Mouse (Mus musculus) CD4-positive, CD25-positive, alpha-beta regulatory T cell, adult 2 months (primary cell): ENCODE data around the gene Sh3bgrl2.

Source experiments
- DNase-seq: peaks from one replicate; pipeline ENCODE4 v3.0.0-alpha.2; 2012; ENCODE audit warnings: low read depth, low spot score

Sh3bgrl2 gene

DNA sequence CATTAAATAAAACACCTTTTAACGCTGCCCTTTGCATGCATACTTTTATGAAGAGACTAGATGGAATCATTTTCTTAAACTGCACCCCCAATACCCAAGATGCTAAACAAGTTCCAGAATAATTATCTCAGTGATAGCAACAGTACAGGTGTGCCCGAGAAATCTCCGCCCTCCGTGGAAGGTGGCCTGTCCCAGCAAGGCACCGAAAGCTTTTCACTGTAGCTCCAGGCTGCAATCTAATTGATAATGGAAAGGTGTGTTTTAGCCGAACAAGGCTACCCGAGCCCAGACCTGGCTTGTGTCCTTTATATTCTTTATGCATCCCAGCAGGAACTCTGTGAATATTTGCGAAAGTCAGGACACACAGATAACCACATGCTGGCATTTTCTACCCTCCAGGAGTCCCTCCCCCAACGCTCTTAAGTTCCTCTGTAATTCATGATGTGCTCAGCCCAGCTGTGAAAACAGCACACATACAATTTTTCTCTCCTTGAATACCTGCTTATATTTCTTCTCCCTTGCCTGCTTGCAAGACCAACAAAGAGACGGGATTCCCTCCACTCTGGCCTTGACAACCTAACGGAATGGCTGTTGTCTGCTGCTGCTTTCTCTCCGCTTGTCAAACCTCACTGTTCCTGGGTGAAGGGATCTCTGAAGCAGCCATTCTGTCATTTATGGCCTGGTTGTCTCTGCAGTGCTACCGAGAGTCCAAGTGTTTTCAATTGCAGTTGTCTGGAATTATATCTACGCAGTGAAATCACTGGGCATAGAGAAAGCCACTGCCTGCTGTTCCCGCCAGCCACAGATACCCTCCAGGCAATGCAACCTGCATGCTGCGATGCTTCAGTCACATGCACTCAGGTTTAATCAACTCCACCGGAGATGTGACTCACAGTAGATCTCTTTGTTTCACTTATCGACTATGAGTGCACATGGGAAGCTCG is 80.8 kb downstream of the Sh3bgrl2 start:
- DNase-seq = no peak

DNA sequence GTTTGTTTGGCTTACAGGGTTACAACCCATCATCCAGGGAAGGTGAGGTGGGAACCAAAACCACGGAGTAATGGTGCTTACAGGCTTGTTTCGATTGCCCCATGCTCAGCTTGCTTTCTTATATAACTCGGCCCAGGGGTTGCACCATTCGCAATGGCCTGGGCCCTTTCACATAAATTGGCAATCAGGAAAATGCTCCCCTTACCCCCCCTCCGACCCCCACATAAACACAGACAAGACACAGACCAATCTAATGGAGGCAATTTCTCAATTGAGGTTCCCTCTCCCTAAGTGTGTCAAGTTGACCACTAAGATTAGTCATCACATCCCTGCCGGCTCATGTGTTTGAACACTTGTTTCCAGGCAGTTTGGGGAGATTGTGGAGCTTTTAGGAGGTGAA is 82.2 kb downstream of the Sh3bgrl2 start:
- no peak for DNase-seq

DNA sequence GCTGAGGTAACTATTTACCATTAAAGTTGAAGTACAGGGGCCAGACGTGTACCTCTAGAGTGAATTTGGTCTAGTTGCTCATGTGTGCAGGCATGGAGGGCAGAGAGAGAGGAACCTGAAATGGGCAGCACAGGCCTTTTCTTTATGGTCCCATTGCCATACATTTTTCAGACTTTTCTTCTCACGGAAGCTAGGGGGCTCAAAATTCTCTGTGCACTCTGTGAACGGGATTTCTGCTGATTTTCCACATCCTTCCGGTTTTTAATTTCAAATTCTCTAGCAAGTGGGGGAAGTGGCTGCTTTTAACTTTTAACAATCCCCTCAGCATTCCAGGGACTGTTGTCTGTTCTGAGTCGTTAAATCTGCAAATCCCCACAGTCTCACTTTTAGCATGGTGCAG is 83.8 kb downstream of the Sh3bgrl2 start:
- DNase-seq = no peak

DNA sequence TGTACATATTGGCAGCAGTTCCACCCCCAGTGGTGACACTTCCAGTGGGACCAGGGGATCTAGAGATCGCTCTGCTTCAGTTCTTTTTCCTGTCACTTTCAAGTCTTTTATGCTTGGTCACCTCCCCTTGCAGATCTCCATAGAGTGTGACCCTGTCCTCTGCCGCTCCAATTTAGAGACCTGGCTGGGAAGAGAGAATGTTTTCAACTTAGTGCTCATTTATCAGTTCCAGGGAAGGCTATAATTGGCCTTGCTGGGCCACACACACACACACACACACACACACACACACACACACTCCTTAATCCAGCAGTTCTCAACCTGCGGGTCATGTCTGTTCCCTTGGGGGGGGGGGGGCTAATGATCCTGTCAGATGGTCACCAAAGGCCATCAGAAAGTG is 86.6 kb downstream of the Sh3bgrl2 start:
- no peak for DNase-seq

DNA sequence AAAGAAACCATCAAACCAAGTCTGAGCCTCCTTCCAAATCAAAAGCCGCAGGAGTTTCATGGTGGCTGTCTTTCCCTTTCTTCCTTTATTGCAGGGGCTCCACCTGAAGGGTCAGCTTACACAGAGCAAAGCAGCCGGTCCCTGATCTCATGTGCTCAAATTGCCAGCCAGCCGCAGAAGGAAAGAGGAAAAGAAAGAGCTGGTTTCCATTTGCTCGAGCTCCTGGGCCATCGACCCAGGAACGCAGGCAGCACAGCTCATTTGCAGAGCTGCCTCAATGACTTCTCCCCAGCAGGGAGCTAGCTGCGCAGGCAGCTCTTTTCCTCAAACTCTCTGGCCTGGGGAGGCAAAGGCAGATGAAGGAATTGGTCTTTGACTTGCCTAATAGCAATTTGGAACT is 87.9 kb downstream of the Sh3bgrl2 start:
- DNase-seq = no peak

DNA sequence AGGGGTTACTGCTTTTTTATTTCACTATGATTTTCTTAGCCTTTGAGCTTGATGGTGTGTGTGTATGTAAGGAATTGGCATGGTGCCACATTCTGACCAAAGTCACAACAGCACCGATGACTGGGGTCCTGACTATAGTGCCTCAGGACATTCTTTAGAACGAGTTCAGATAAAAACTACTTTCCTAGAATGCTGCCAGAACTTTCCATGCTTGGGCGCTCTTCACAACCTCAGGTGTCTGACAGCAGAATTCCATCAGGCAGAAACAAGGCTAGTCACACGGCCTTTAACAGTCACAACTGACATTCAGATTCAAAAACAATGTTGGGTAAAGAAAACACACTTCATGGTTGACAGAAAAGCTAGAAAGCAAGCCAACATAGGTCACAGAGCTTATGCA is 95.0 kb downstream of the Sh3bgrl2 start:
- DNase-seq = no peak

DNA sequence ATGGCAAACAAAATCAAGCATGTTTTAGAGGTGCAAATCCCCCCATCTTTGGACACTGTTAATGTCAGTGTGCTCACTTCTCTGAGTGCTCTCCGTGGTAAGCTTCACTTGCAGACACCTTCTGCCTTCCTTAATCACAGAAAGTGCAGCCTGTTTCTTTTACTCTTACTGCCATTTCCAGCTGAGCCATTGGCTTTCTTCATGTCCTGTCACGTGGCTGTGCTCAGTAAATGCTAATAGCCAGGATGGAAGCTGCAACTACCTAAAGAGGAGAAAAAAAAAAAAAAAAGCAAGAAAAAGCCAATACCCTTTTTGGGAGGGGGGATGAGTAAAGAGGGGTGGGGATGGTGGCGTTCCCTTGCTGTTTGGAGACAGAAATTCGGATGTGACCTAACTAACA is 95.7 kb downstream of the Sh3bgrl2 start:
- DNase-seq = no peak

DNA sequence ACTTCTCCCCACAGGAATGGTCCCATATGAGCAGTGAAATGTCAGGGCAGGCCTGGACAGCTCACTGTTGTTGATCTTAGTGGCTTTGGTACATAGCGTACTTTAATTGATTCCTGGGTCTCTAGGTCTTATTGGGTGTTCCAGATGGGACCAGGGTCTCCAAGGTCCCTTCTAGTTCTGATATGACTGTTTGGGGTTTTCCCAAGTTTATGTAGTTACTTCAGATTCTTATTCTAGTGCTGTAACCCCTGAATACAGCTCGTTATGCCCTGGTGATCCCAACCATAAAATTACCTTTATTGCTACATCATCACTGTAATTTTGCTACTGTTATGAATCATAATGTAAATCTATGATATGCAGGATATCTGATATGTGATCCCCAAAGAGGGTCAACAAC is 98.1 kb downstream of the Sh3bgrl2 start:
- DNase-seq = no peak

DNA sequence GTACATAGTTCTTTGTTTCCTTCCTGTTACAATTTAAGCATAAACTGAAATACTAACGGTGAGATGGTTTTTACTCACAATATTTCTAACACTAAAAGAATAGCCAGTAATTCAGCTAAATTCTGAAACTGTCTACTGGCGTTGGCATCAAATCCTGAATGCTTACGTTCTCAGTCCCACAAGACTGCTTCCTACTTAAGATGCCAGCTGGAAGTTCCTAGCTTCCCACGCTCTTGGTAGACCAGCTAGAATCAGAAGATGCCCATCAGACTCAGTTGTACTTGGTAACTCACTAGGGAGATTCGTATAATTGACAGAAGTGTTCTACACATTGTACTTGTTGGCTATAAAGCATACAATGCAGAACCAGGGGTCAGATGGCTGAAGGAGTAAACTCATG is 98.6 kb downstream of the Sh3bgrl2 start:
- no peak for DNase-seq

DNA sequence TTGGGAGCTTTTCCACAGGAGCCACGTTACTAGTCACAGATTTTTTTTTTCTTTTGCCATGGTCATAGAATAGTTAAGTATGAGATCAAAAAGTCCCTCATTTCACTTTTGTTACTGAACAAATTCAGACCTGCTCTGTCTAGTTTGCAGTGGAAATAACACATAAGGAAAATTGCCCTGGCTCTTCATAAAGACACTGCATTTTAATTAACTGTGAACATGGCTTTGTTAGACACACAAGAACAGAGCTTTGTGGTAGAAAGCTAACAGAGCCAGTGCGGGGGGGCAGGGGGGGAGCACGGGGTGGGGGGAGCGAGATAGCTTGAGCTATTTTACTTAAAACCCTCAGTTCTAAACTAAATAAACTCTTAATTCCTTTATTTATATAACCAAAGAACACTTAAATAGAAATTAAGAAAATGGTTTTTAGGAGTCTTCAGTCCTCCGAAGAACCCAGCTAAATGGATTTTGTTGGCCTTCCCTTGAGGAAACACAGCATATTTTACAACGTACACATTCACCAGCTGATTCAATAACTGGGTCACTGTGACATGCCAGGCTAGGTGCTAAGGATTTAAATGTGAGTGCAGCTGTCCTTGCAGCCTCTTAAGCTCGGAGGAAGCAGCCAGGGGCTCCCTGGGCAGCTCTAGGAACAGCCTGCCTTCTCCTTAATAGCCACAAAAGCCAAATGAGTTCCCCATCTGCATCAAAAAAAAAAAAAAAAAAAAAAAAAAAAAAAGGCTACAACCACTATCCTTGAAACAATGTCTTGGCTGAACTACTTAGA is 100.0 kb downstream of the Sh3bgrl2 start:
- no peak for DNase-seq

DNA sequence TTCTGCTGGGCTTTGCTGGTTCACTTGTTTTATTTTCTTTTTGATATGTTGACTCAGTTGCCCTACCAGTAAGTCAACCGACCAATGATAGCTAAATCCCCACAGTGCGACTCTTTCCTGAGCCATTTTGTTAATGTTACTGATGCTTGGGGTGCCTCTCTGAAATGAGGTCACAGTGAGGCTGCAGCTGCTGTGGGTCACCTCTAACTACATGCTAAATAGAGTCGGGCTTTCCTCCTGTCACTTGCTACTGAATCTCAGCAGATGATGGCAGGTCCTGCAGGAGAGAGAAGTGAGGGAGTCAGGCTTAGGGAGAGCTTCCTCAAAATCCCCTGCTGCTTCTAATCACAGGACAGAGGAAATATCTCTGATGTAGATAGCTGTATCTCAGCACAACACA is 100.6 kb downstream of the Sh3bgrl2 start:
- no peak for DNase-seq

DNA sequence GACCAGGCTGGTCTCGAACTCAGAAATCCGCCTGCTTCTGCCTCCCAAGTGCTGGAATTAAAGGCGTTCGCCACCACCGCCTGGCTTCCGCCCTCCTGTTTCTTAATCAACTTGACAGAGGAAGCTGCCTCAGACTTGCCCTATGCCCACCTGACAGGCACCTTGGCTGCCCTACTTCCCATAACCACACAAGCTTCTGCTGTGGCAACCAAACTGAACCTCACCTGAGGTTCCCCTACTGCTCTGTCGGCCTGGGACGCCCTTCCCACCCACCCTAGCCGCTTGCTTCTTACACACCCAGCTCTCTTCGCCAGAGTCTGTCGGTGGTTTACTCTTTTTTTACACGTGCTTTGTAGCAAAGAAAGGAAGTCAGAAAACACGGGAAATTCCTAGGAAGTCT is 103.9 kb downstream of the Sh3bgrl2 start:
- no peak for DNase-seq

DNA sequence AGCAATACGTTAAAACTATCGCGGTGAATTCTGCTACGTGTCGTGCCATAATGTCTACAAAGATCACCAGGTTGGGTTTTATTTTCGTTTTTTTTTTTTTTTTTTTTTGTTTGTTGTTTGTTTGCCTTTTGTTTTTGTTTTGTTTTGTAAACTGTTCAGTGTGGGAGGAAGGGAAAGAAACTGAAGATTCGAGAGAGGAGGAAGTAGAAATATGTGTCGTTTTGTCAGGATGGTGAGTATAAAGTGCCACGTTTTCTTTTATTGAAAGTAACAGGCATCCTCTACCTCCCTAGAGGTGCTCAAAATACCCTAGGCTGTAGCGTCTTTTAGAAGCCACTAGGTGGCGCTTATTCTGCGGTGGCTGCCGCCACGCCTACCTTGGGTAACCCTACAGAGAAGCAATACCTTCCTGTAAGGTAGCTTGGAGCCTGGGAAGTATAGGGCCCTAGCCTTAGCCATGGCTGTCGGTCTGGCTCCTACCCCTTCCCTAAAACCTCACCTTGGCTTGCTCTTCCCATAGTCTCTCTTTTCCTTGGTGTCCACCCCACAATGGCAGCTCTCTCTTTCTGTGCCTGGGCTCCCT is 104.6 kb downstream of the Sh3bgrl2 start:
- peak; percentile 47 for DNase-seq

DNA sequence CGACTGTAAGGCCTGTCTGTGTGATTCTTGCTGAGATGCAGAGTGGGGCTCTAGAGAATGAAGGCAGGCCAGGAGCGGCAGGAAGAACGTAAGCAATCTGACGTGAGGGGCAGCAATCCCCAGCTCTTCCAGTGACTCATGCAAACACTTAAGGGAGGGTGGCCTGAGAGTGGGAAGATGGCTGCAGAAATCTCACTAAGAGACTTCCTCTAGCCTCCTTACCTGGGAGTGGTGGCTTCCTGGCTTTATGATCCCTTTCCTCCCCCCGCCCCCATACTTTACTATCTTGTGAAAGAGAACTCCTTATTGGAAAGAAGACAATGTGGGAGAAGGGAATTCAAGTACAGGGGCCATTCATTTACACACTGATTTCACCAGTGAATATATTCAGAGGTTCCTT is 106.5 kb downstream of the Sh3bgrl2 start:
- no peak for DNase-seq

DNA sequence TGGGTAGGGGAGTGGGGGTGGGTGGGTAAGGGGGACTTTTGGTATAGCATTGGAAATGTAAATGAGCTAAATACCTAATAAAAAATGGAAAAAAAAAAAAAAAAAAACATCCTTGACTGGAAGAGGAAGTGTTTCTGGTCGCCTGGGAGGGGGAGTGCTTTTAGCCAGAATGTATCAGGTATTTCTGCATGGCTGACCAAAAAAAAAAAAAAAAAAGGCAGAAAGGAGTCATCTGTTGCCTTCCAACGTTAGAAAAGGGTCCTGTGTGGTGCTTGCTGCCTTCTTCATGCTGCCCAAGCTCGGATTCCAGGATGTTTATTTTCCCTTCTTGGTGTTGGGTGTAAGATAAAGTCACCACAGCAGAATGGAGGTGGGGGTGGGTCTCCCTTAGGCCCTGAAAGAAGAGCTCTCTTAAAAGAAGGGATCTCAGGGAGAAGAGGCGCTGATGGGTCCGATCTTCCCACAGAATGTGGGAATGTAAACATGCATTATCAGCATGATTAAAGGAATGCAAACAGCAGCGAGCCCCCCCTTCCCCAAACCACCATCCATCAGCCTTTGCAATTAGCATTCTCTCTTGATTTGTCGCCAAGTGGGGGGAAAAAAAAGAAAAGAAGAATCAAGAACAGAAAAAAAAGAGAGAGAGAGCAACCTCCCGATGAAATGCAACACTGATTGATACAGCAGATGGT is 109.0 kb downstream of the Sh3bgrl2 start:
- no peak for DNase-seq

DNA sequence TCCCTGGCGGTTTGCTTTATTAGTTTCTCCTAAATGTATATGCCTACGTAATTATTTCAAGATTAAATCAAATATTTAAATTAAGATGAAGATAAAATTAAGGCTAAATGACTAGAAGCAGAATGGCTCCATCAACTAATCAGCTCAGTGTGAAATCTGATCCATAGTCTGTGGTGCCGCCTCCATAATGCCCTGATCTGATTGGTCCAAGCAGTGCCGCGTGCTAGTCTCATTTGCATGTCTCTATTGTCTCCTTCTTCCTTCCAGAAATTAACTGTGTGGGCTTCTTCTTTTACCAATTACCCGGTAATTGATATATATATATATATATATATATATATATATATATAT is 109.5 kb downstream of the Sh3bgrl2 start:
- no peak for DNase-seq

DNA sequence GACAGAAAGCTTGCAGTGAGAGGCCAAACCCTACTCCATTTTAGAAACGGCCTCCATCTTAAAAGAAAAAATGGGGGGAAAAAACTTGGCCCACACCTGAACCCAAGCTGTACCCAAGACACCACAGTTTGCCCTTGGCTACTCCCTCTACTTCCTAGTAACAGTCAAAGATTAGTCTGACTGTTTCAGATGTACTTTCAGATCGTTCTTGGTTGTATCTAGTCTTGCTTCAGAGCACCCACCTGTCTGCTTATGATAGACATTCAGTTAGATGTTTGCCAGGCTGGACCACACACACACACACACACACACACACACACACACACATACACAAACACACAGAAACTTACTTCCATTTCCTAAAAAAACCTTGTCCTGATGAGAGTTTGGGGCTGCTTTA is 111.0 kb downstream of the Sh3bgrl2 start:
- no peak for DNase-seq

DNA sequence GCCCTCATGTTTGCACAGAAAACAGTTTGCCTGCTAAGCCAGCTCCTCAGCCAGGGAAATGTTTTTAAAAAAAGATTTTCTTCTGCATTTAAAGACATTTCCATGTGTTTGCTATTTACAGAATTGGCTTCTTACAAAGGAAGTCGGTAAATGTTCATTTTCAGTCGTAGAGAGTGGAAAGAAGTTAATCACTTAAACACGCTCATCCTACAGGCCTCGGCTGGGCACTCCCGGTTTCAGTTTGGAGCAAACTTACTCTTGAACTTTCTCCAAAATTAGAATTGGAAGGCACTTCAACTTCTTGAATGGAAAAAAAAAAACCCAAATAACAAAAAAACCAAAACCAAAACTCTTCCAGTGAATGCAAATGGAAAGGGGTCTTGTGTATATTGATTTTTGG is 113.7 kb downstream of the Sh3bgrl2 start:
- no peak for DNase-seq

DNA sequence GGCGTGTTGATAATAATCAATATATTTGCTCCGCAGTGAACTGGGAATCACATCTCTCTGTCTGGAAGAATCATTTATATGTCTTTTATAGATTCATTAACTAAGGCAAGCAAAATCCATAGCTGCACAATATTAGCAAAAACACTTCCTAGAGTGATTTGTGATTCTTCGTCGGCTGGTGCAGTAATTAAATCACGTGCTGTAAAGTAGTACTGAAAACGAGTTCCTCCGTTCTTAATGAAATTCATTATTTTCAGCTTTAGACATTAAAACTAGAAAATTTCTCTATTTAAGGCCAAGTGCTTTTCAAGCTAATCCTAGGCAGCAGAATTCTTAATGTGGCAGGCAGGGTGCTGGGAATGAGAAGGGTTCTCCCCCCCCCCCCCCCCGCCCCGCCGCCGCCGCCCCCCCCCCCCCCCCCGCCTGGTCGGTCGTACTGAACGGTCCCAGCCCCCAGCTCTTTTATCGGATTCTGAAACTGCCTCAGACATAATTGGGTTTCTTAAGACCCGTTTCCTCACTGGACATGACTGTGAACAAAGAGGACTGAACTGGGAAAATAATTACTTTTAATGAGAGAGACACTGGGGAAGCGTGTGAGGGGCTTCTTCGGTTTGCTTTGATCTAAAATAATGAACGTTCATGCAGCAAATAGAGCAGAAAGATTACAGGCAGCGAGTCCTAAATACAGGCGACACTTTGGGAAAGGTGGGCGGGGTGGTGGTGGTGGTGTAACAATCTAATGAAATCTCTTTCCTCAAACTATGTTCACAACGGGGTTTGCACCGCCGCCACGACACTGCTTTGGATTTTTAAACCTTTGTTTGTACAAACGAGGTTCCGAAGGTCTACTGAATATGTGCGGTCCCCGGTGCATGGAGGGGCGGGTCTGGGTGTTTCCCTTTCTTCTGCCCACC is 116.1 kb downstream of the Sh3bgrl2 start:
- DNase-seq = no peak

DNA sequence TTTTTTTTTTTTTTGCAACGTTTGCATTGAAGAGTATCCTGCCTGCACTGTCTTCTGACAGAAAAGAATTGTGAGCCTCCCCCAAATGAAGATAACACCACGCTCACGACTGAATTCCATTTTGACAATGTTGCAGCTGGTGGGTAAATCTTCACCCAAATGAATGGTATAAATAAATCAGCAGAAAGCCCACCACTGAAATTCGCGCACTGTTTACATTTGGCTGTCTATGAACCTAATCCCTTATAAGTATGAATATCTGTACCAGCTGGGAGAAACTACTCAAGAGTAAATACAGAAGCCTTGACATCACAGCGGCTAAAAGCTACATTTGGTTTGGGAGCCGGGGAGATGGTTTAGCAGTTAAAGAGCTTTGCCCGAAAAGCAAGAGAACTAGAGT is 116.8 kb downstream of the Sh3bgrl2 start:
- no peak for DNase-seq

DNA sequence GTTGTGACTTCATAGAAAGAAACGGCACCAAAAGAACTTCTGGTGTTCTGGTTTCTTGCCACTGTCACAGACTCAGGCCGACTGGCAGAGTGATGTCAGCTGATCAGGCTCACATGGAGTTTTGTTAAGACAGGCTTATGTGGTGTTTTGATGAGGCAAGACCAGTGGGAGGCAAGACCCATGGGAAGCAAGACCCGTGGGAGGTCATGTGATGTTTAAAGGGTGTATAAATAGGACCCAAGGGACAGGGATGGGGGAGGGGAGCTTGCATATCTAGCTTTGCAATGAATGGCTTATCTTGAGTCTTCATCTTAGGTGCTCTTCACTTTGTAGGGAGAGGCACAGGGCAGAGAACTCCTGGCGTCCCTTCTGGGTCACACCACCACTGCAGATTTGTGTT is 118.9 kb downstream of the Sh3bgrl2 start:
- DNase-seq = no peak
